8 mouse cellular contexts compared by ENCODE assay signal in the genomic region with DNA sequence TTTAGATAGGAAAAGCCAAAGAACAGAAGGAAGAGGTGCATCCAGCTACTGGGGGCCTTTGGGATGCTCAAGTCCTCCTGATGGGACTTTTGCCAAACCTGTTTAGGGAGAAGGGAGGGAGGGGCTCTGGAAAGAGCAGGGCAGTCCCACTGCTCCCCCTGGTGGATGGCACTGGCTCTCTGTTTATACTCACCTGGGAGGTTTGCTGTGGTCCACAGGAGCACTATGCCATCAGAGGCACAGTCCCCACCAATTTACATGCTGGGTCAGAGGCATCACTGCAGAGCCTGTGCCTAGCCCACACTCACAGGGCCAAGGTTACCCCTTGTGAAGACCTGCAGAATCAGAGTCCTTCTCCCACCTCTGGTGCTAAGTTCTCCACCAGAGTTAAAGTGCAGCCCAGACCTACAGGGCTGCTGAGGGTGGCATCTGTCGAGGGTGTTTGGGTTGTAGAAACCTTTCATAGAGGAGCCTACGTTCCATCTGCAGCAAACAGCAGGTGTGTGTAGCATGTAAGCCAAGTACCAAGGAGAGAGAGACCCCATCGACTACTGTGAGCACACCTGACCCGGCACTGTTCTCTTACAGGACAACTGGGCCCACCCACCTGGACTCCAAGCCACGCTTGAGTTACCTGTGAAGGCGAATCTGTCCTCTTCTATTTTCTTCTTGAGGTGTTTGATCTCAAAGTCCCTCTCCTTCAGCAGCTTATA. TPM values are rescaled to one million over a fixed set of nuclear protein-coding genes. Genes with fewer than 3 reads are reported as not detected.
DNase-seq lines count a peak whose midpoint lies in the region; ATAC-seq and TF ChIP-seq lines count a peak whose summit lies in the region.

No protein-coding gene starts in this region.

- TF ChIP-seq POLR2A in thymus, adult 2 months (IDR thresholded peaks at IDR 0.05; ENCODE audit: control insufficient read depth, extremely low read depth, insufficient read depth, low read length, poor library complexity): no peak

- WGBS in hindbrain, postnatal 0 days: 78% methylated on average over 6 of the region's 6 CpGs
- WGBS in thymus, adult 2 months: 78% methylated on average over 6 of the region's 6 CpGs

- no peaks in the 10 kb centered on the region for H3K9me3 ChIP-seq in hindbrain, postnatal 0 days (ENCODE audit: low read length)

- TF ChIP-seq CTCF in gastrocnemius, adult 2 months (IDR thresholded peaks at IDR 0.05): peak; percentile 76
- TF ChIP-seq CTCF in hindbrain, postnatal 0 days (IDR thresholded peaks at IDR 0.05; ENCODE audit: low read depth): peak; percentile 76
- TF ChIP-seq CTCF in thymus, adult 2 months (IDR thresholded peaks at IDR 0.05; ENCODE audit: borderline replicate concordance, control insufficient read depth, extremely low read depth, insufficient read depth, low read length, poor library complexity): peak; percentile 74; the same call in 1 of the 2 replicates

- intact Hi-C loops in gastrocnemius, adult 2 months (cut with DNase I): loop anchor here (2.0 to 5.0 kb wide), 2 partner anchors 47 to 132 kb away; no protein-coding TSS in a partner anchor

- H3K27me3 ChIP-seq in hindbrain, postnatal 0 days (ENCODE audit: insufficient read depth, low read length): no peaks in the 10 kb centered on the region
- H3K27me3 ChIP-seq in thymus, adult 2 months (ENCODE audit: control insufficient read depth, insufficient read depth, low read length): no peaks in the 10 kb centered on the region

- DNase-seq in gastrocnemius, adult 2 months: peak; percentile 78
- no peak for DNase-seq in gastrocnemius, postnatal 4 days (ENCODE audit: low spot score in 2 of 2)
- DNase-seq in right cerebral cortex, adult 2 months (ENCODE audit: low spot score in 2 of 2): peak; percentile 53 to 66
- DNase-seq in right cerebral cortex, postnatal 25 days: no peak
- peak; percentile 69 for DNase-seq in cerebellum, adult 9-10 months
- peak; percentile 73 for DNase-seq in hindbrain, postnatal 0 days (ENCODE audit: low spot score)
- DNase-seq in lung, postnatal 14 days: peak; percentile 59
- DNase-seq in thymus, adult 2 months: peak; percentile 57

- no peak overlapping the region for H3K4me2 ChIP-seq in hindbrain, postnatal 0 days (ENCODE audit: low read depth, low read length)

- H3K27ac ChIP-seq in gastrocnemius, adult 2 months: peak overlapping the region; percentile 13; the same call in 1 of the 2 replicates
- no peak overlapping the region for H3K27ac ChIP-seq in hindbrain, postnatal 0 days
- no peak overlapping the region for H3K27ac ChIP-seq in thymus, adult 2 months (ENCODE audit: control insufficient read depth, insufficient read depth, low read length)

- H3K4me3 ChIP-seq in gastrocnemius, adult 2 months: no peak overlapping the region
- H3K4me3 ChIP-seq in hindbrain, postnatal 0 days (ENCODE audit: low read length): no peak overlapping the region
- H3K4me3 ChIP-seq in thymus, adult 2 months (ENCODE audit: control insufficient read depth, insufficient read depth, low read length): no peak overlapping the region

- ATAC-seq in hindbrain, postnatal 0 days: peak; percentile 48; the same call in 1 of the 2 replicates

- H3K4me1 ChIP-seq in hindbrain, postnatal 0 days (ENCODE audit: insufficient read depth, low read length): no peaks in the 10 kb centered on the region
- H3K4me1 ChIP-seq in thymus, adult 2 months (replicated peaks; ENCODE audit: control insufficient read depth, insufficient read depth, low read length): no peaks in the 10 kb centered on the region

- no peak overlapping the region for H3K9ac ChIP-seq in hindbrain, postnatal 0 days (replicated peaks; ENCODE audit: low read length)

- H3K36me3 ChIP-seq in hindbrain, postnatal 0 days (ENCODE audit: insufficient read depth, low read length): no peaks in the 10 kb centered on the region
- H3K36me3 ChIP-seq in thymus, adult 2 months (ENCODE audit: control insufficient read depth, insufficient read depth, low read length): no peaks in the 10 kb centered on the region

RNA-seq across cellular contexts. Expression of a gene that starts 8.9 kb away (rescaled TPM):
- total RNA-seq in gastrocnemius, adult 2 months (2021): under 1 TPM in 1 of 2 experiments, not detected in 1; 0.23 TPM
- under 1 TPM in 1 of 2 experiments, not detected in 1; 0.88 TPM for total RNA-seq in gastrocnemius, postnatal 4 days (2021)
- total RNA-seq in hindbrain, postnatal 0 days (2014; rRNA removed): 3.7 and 5.6 TPM in 2 replicates
- polyA plus RNA-seq in hindbrain, postnatal 0 days (2015; fragmentation: Nextera tagmentation; extraction: Ambion mirVana): 3.3 and 4.0 TPM in 2 replicates
- polyA plus RNA-seq in thymus, adult 2 months (2012; rRNA removed): 0.18 and 0.34 TPM in 2 replicates

RNA-seq across cellular contexts. Expression of a gene that starts 27.8 kb away (rescaled TPM):
- 100 to 1,000 TPM in 1 of 2 experiments, 10 to 100 TPM in 1; 89.1 to 111 TPM for total RNA-seq in gastrocnemius, adult 2 months (2021)
- total RNA-seq in gastrocnemius, postnatal 4 days (2021): 10 to 100 TPM; 61.4 to 67.0 TPM
- total RNA-seq in hindbrain, postnatal 0 days (2014; rRNA removed): 27.2 and 36.9 TPM in 2 replicates
- polyA plus RNA-seq in hindbrain, postnatal 0 days (2015; fragmentation: Nextera tagmentation; extraction: Ambion mirVana): 191 and 197 TPM in 2 replicates
- polyA plus RNA-seq in thymus, adult 2 months (2012; rRNA removed): 9.1 and 17.6 TPM in 2 replicates

RNA-seq across cellular contexts. Expression of a gene that starts 38.1 kb away (rescaled TPM):
- 100 to 1,000 TPM; 151 to 153 TPM for total RNA-seq in gastrocnemius, adult 2 months (2021)
- 100 to 1,000 TPM; 164 to 169 TPM for total RNA-seq in gastrocnemius, postnatal 4 days (2021)
- 1.2 and 1.8 TPM in 2 replicates for total RNA-seq in hindbrain, postnatal 0 days (2014; rRNA removed)
- polyA plus RNA-seq in hindbrain, postnatal 0 days (2015; fragmentation: Nextera tagmentation; extraction: Ambion mirVana): 0.78 and 0.85 TPM in 2 replicates
- polyA plus RNA-seq in thymus, adult 2 months (2012; rRNA removed): 1.1 and 12.5 TPM in 2 replicates

RNA-seq across cellular contexts. Expression of a gene that starts 53.0 kb away (rescaled TPM):
- total RNA-seq in gastrocnemius, adult 2 months (2021): 100 to 1,000 TPM; 103 to 120 TPM
- total RNA-seq in gastrocnemius, postnatal 4 days (2021): 100 to 1,000 TPM; 143 TPM
- total RNA-seq in hindbrain, postnatal 0 days (2014; rRNA removed): 2.1 and 4.1 TPM in 2 replicates
- polyA plus RNA-seq in hindbrain, postnatal 0 days (2015; fragmentation: Nextera tagmentation; extraction: Ambion mirVana): 2.3 and 2.4 TPM in 2 replicates
- 0.89 and 0.93 TPM in 2 replicates for polyA plus RNA-seq in thymus, adult 2 months (2012; rRNA removed)

Comparison
In these comparisons a context has a peak if more than half of its experiments do, and no peak if none do; other contexts are left out.
1. DNase-seq: peak in gastrocnemius, adult 2 months (single experiment), right cerebral cortex, adult 2 months (2 of 2), cerebellum, adult 9-10 months (single experiment), hindbrain, postnatal 0 days (single experiment), lung, postnatal 14 days (single experiment) and thymus, adult 2 months (single experiment); none in gastrocnemius, postnatal 4 days (0 of 2) and right cerebral cortex, postnatal 25 days (single experiment).
2. RNA of a gene that starts 38.1 kb away (total RNA-seq): 164 to 169 TPM in gastrocnemius, postnatal 4 days and 151 to 153 TPM in gastrocnemius, adult 2 months; 1.2 to 1.8 TPM in hindbrain, postnatal 0 days; every median in the first group is over 10 times any median in the second.
3. Peak in every context shown above with its lines, with median percentiles within 50 percentile points of each other: CTCF ChIP-seq.